Mouse (Mus musculus) G1E (cell line): Measurements from ENCODE around the gene Psmc1.

ENCODE experiments used
- CTCF ChIP-seq: IDR thresholded peaks from 2 replicates; pipeline ENCODE4 v1.5.1; 2012; ENCODE audit warnings: low read depth, low read length, inconsistent platforms, mixed read lengths
- GATA1 ChIP-seq: IDR thresholded peaks from 2 replicates; pipeline ENCODE4 v1.6.1; 2012; ENCODE audit warnings: borderline replicate concordance, low read length, inconsistent platforms, mixed read lengths

DNA sequence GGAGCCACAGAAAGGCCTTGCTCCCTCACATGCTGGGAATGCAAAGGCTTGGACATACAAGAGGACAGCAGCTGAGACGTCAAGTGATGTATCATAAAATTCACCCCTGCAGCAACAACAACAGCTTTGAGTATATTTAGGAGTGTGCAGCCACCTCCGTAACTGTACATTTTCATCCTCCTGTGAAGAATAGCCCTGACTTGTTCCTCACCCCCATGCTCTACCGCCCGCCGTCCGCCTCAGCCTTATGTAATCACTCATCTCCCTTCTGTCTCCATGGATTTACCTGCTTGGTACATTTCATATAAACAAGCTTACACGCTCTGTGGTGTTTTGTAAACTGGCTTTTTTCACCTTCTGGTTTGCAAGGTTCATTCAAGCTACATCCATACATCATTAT, 42.5 kb downstream of the Psmc1 start:
- no peak for TF ChIP-seq CTCF
- no peak for TF ChIP-seq GATA1
